Mouse (Mus musculus) midbrain, embryonic 14.5 days (tissue): ENCODE results near the gene Gm42906. TPM values are rescaled to one million over a fixed set of nuclear protein-coding genes. Genes with fewer than 3 reads are reported as not detected.

Source experiments
- ATAC-seq: fragments of 200-750 bp; cut with Nextera tagmentation; 2 replicates; pipeline ENCODE4 v1.8.0; 2017; ENCODE audit warnings: moderate number of reproducible peaks, moderate library complexity; ENCODE audit not compliant: low FRiP score, low TSS enrichment
- DNase-seq: peaks from one replicate; pipeline ENCODE4 v3.0.0-alpha.2; 2015
- H3K27ac ChIP-seq: fragments of 300-500 bp; sonication (generic); replicated peaks from 2 replicates; pipeline ENCODE4 v1.5.1; 2014; ENCODE audit warnings: mild to moderate bottlenecking, low read depth, low read length, moderate library complexity
- H3K27me3 ChIP-seq: fragments of 300-500 bp; sonication (generic); 2 replicates; pipeline ENCODE4 v1.6.1; 2014; ENCODE audit warnings: low read length, control low read depth, mixed read lengths; ENCODE audit not compliant: control insufficient read depth, insufficient read depth
- H3K36me3 ChIP-seq: fragments of 300-500 bp; sonication (generic); 2 replicates; pipeline ENCODE4 v1.6.1; 2014; ENCODE audit warnings: low read length, control low read depth; ENCODE audit not compliant: control insufficient read depth, insufficient read depth
- H3K4me1 ChIP-seq: fragments of 300-500 bp; sonication (generic); 2 replicates; pipeline ENCODE4 v1.6.1; 2014; ENCODE audit warnings: mild to moderate bottlenecking, antibody characterized with exemption, low read length, control low read depth; ENCODE audit not compliant: control insufficient read depth, insufficient read depth
- H3K4me2 ChIP-seq: fragments of 300-500 bp; sonication (generic); 2 replicates; pipeline ENCODE4 v1.6.1; 2014; ENCODE audit warnings: mild to moderate bottlenecking, low read length, moderate library complexity
- H3K4me3 ChIP-seq: fragments of 300-500 bp; sonication (generic); replicated peaks from 2 replicates; pipeline ENCODE4 v1.5.1; 2014; ENCODE audit warnings: low read depth, low read length
- H3K9ac ChIP-seq: fragments of 300-500 bp; sonication (generic); replicated peaks from 2 replicates; pipeline ENCODE4 v1.6.1; 2014; ENCODE audit warnings: mild to moderate bottlenecking, low read length, moderate library complexity
- H3K9me3 ChIP-seq: fragments of 300-500 bp; sonication (generic); 2 replicates; pipeline ENCODE4 v1.6.1; 2016; ENCODE audit warnings: low read length, control low read depth, mixed read lengths; ENCODE audit not compliant: control insufficient read depth
- WGBS: fragments of 180-500 bp; shearing (Covaris S2); extraction: QIAGEN DNeasy Blood & Tissue Kit; methylation state at CpG from one replicate; pipeline ENCODE4 v1.1.7; 2014; 5-methylcytosine and 5-hydroxymethylcytosine counted together
- polyA plus RNA-seq: library from polyadenylated mRNA; unstranded; fragments of >200 nt; fragmentation: Nextera tagmentation; extraction: Ambion mirVana; gene quantifications from 2 replicates; pipeline ENCODE4 v1.2.1, GENCODE M21; 2014

Gene Gm42906
- polyA plus RNA-seq, 1 experiment from 2014 or later: not detected

GRCm38 (mm10) chr5:151059772-151060171, 368.2 kb downstream of the Gm42906 start:
- ATAC-seq (no peak), DNase-seq (no peak)
- H3K4me3 ChIP-seq: no peak overlapping the region
- H3K9me3 ChIP-seq: peaks cover 3% of the 10 kb centered on the region; the same call in 1 of the 2 replicates
- H3K4me2 ChIP-seq: no peak overlapping the region
- no peak overlapping the region for H3K9ac ChIP-seq
- H3K27ac ChIP-seq: no peak overlapping the region
- no peaks in the 10 kb centered on the region for H3K4me1 ChIP-seq
- H3K36me3 ChIP-seq: no peaks in the 10 kb centered on the region
- 91% methylated on average over 5 of the region's 5 CpGs for WGBS
- no peaks in the 10 kb centered on the region for H3K27me3 ChIP-seq

GRCm38 (mm10) chr5:151059352-151059751, 368.6 kb downstream of the Gm42906 start:
- no peak overlapping the region for H3K9ac ChIP-seq
- H3K4me2 ChIP-seq: no peak overlapping the region
- H3K36me3 ChIP-seq: no peaks in the 10 kb centered on the region
- DNase-seq (no peak), ATAC-seq (no peak)
- no peaks in the 10 kb centered on the region for H3K4me1 ChIP-seq
- H3K27ac ChIP-seq: no peak overlapping the region
- no peak overlapping the region for H3K4me3 ChIP-seq
- no peaks in the 10 kb centered on the region for H3K27me3 ChIP-seq
- peaks cover 3% of the 10 kb centered on the region; the same call in 1 of the 2 replicates for H3K9me3 ChIP-seq
- 93% methylated on average over 10 of the region's 10 CpGs for WGBS

GRCm38 (mm10) chr5:151057716-151058115, 370.2 kb downstream of the Gm42906 start:
- no peak overlapping the region for H3K4me3 ChIP-seq
- H3K27me3 ChIP-seq: no peaks in the 10 kb centered on the region
- DNase-seq (no peak), ATAC-seq (no peak)
- no peak overlapping the region for H3K9ac ChIP-seq
- H3K4me2 ChIP-seq: no peak overlapping the region
- WGBS: 89% methylated on average over 5 of the region's 5 CpGs
- no peaks in the 10 kb centered on the region for H3K36me3 ChIP-seq
- no peak overlapping the region for H3K27ac ChIP-seq
- H3K4me1 ChIP-seq: no peaks in the 10 kb centered on the region
- peaks cover 3% of the 10 kb centered on the region; the same call in 1 of the 2 replicates for H3K9me3 ChIP-seq

GRCm38 (mm10) chr5:151056920-151057294, 371.1 kb downstream of the Gm42906 start:
- peaks cover under 1% of the 10 kb centered on the region; the same call in 1 of the 2 replicates for H3K9me3 ChIP-seq
- no peak overlapping the region for H3K4me2 ChIP-seq
- H3K27me3 ChIP-seq: no peaks in the 10 kb centered on the region
- H3K4me1 ChIP-seq: no peaks in the 10 kb centered on the region
- H3K27ac ChIP-seq: peak overlapping the region; percentile 50
- ATAC-seq: no peak
- no peak overlapping the region for H3K9ac ChIP-seq
- no peak overlapping the region for H3K4me3 ChIP-seq
- 81% methylated on average over 6 of the region's 6 CpGs for WGBS
- DNase-seq: peak; percentile 14
- H3K36me3 ChIP-seq: no peaks in the 10 kb centered on the region

- peak overlapping the region; percentile 50 for H3K27ac ChIP-seq
- WGBS: 68% methylated on average over 12 of the region's 12 CpGs
- peak; percentile 65 for DNase-seq
- H3K4me1 ChIP-seq: no peaks in the 10 kb centered on the region
- H3K4me3 ChIP-seq: no peak overlapping the region
- no peaks in the 10 kb centered on the region for H3K36me3 ChIP-seq
- no peak for ATAC-seq
- no peaks in the 10 kb centered on the region for H3K9me3 ChIP-seq
- H3K4me2 ChIP-seq: peak overlapping the region; percentile 15; the same call in 1 of the 2 replicates
- H3K27me3 ChIP-seq: no peaks in the 10 kb centered on the region
- H3K9ac ChIP-seq: no peak overlapping the region
Measured at GRCm38 (mm10) chr5:151056255-151056919, 371.6 kb downstream of the Gm42906 start.

GRCm38 (mm10) chr5:151055426-151056090, 372.4 kb downstream of the Gm42906 start:
- Histone ChIP-seq H3K4me3 (no peak overlapping the region), H3K9ac (no peak overlapping the region), H3K9me3 (no peaks in the 10 kb centered on the region), H3K4me1 (no peaks in the 10 kb centered on the region), H3K27me3 (no peaks in the 10 kb centered on the region), H3K4me2 (no peak overlapping the region), H3K36me3 (no peaks in the 10 kb centered on the region), H3K27ac (peak overlapping the region; percentile 50; the same call in 1 of the 2 replicates)
- ATAC-seq: no peak
- WGBS: 93% methylated on average over 11 of the region's 11 CpGs
- no peak for DNase-seq

GRCm38 (mm10) chr5:151054743-151055114, 373.2 kb downstream of the Gm42906 start:
- WGBS: 57% methylated on average over 4 of the region's 4 CpGs
- no peak for DNase-seq

GRCm38 (mm10) chr5:151054100-151054742, 373.7 kb downstream of the Gm42906 start:
- no peaks in the 10 kb centered on the region for H3K36me3 ChIP-seq
- no peak overlapping the region for H3K27ac ChIP-seq
- H3K9ac ChIP-seq: no peak overlapping the region
- 37% methylated on average over 7 of the region's 7 CpGs for WGBS
- no peaks in the 10 kb centered on the region for H3K9me3 ChIP-seq
- H3K4me1 ChIP-seq: no peaks in the 10 kb centered on the region
- H3K4me3 ChIP-seq: no peak overlapping the region
- ATAC-seq (no peak), DNase-seq (no peak)
- no peak overlapping the region for H3K4me2 ChIP-seq
- H3K27me3 ChIP-seq: no peaks in the 10 kb centered on the region

More at GRCm38 (mm10) chr5:151054743-151055114, 373.2 kb downstream of the Gm42906 start:
- no peak overlapping the region for H3K4me2 ChIP-seq
- no peaks in the 10 kb centered on the region for H3K4me1 ChIP-seq
- H3K36me3 ChIP-seq: no peaks in the 10 kb centered on the region
- H3K27me3 ChIP-seq: no peaks in the 10 kb centered on the region
- ATAC-seq: no peak
- no peak overlapping the region for H3K9ac ChIP-seq
- no peak overlapping the region for H3K4me3 ChIP-seq
- no peak overlapping the region for H3K27ac ChIP-seq
- H3K9me3 ChIP-seq: no peaks in the 10 kb centered on the region
